Mouse (Mus musculus): ENCODE measurements at regions not wholly inside any gene's neighbourhood (a gene's known extent, or its start where the extent isn't known, plus 50 kb on each side); places are given as distances from the start of the nearest gene placed in this dataset.

DNA sequence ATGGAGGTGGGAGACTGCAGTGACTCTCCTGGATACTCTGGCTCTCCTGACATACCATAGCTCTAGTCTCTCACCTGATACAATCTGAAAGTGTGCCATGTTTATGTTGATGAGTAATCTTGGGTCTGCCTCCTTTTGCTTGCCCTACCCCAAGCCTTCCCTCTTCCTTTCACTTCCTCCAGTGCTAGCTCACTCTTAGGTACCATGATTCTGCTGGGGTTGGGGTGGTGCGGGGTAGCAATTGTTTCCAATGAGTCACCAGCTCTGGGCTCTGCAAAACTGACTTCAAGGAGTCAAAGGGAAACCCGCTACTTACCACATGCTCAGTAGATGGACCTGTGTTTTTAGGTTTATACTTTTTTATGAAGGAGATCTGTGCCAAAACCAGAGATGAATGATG is 89.3 kb upstream of the Cdkn3 start:
- H3K36me3 ChIP-seq (ENCODE audit: control insufficient read depth, insufficient read depth, low read length): no peaks in the 10 kb centered on the region
- H3K4me2 ChIP-seq (replicated peaks; ENCODE audit: low read depth, low read length): no peak overlapping the region
- no peak overlapping the region for H3K27ac ChIP-seq (ENCODE audit: low read length)
- no peak overlapping the region for H3K4me3 ChIP-seq (ENCODE audit: low read depth, low read length)
- no peaks in the 10 kb centered on the region for H3K4me1 ChIP-seq (ENCODE audit: control insufficient read depth, insufficient read depth, low read length)
- no peak for ATAC-seq (ENCODE audit: insufficient number of reproducible peaks, insufficient read depth, low FRiP score, low read depth)
- H3K9me3 ChIP-seq (ENCODE audit: control insufficient read depth, low read depth, low read length): peaks cover 6% of the 10 kb centered on the region; the same call in 1 of the 2 replicates
- no peaks in the 10 kb centered on the region for H3K27me3 ChIP-seq (ENCODE audit: control insufficient read depth, insufficient read depth, low read length)
- WGBS: 93% methylated on average over 2 of the region's 2 CpGs
- no peak overlapping the region for H3K9ac ChIP-seq (replicated peaks; ENCODE audit: low read depth, low read length)

DNA sequence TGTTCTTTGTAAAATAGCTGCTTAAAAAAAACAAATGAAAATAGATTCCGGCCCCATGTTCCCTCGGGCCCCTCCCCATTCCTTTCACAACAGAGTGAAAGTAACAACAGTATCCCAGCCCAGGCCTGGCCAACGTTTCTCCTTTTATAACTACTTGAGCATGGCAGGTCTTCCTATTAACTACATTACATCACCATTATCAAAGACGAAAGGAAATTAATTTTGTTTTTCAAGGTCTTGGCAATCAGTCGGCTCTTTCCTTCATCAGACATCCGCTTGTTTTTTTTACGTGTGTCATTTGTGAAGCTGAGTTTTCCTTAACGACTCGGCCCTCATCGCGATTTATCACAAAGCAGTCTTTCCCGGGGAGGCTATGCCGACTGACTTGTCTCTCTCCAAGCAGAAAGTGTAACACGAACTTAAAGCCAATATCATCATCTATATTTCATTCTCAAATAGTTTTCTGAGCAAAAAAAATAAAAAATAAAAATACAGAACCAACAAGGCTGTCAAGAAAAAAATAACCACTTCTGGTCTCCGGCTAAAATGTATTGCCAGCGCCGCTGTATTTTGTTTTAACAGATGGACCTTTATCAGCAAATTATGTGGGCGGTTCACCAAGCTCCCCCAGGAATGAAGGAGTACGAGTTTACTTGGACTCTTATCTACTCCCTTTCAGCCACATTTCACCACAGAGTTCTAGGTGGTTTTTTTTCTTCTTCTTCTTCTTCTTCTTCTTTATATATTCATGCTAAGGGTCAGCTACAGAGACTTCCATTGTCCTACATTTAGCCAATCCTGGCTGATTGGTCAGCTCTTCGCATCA is 89.9 kb upstream of the Cdkn3 start:
- H3K27ac ChIP-seq (ENCODE audit: low read length): no peak overlapping the region
- no peaks in the 10 kb centered on the region for H3K27me3 ChIP-seq (ENCODE audit: control insufficient read depth, insufficient read depth, low read length)
- 67% methylated on average over 20 of the region's 20 CpGs for WGBS
- H3K9ac ChIP-seq (replicated peaks; ENCODE audit: low read depth, low read length): no peak overlapping the region
- H3K4me2 ChIP-seq (replicated peaks; ENCODE audit: low read depth, low read length): no peak overlapping the region
- H3K9me3 ChIP-seq (ENCODE audit: control insufficient read depth, low read depth, low read length): peaks cover 6% of the 10 kb centered on the region; the same call in 1 of the 2 replicates
- ATAC-seq (ENCODE audit: insufficient number of reproducible peaks, insufficient read depth, low FRiP score, low read depth): no peak
- H3K4me1 ChIP-seq (ENCODE audit: control insufficient read depth, insufficient read depth, low read length): no peaks in the 10 kb centered on the region
- no peak overlapping the region for H3K4me3 ChIP-seq (ENCODE audit: low read depth, low read length)
- H3K36me3 ChIP-seq (ENCODE audit: control insufficient read depth, insufficient read depth, low read length): no peaks in the 10 kb centered on the region

DNA sequence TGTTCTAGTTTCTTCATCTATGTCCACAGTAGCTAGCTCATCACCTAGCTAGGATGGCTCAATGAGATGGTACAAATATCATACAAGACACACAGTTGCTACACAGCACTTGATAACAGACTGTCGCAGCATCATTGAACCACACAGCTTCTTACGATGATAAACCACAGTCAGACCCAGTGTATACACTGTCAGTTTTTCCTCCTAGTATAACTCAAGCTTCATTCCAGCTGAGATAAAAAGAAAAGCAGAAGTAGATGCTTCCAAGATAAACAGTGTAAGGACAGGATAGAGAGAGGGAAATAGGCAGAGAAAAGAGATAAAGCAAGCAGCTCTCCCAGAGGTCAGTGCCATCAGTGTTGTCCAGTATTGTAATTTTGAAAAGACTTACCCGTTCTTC is 92.1 kb upstream of the Cdkn3 start:
- Histone ChIP-seq H3K36me3 (ENCODE audit: control insufficient read depth, insufficient read depth, low read length) (no peaks in the 10 kb centered on the region), H3K27me3 (ENCODE audit: control insufficient read depth, insufficient read depth, low read length) (no peaks in the 10 kb centered on the region), H3K4me3 (ENCODE audit: low read depth, low read length) (no peak overlapping the region), H3K27ac (ENCODE audit: low read length) (no peak overlapping the region), H3K9ac (replicated peaks; ENCODE audit: low read depth, low read length) (no peak overlapping the region), H3K4me2 (replicated peaks; ENCODE audit: low read depth, low read length) (no peak overlapping the region), H3K9me3 (ENCODE audit: control insufficient read depth, low read depth, low read length) (peaks cover 6% of the 10 kb centered on the region; the same call in 1 of the 2 replicates), H3K4me1 (ENCODE audit: control insufficient read depth, insufficient read depth, low read length) (no peaks in the 10 kb centered on the region)
- ATAC-seq (ENCODE audit: insufficient number of reproducible peaks, insufficient read depth, low FRiP score, low read depth): no peak
- 90% methylated on average over 3 of the region's 3 CpGs for WGBS

DNA sequence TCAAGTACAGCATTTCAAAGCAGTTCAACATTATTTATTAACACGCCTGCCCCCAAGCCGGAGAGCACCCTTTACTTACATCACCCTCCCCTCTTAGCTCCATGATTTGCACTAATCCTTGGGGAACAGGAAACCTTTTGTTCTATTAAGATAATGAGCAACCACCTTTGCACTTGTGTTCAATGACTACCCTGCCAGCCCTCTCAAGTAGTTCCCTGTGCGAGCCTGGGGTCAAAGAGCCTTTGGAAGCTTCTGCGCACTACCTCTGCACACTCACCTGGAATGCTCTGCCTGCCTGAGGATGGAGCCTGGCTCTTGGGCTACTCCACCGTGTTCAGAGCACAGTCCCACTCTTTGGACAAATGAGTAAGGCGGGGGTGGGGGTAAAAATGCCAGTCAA is 96.0 kb upstream of the Cdkn3 start:
- ATAC-seq (ENCODE audit: insufficient number of reproducible peaks, insufficient read depth, low FRiP score, low read depth): no peak
- Histone ChIP-seq H3K27ac (ENCODE audit: low read length) (no peak overlapping the region), H3K9me3 (ENCODE audit: control insufficient read depth, low read depth, low read length) (no peaks in the 10 kb centered on the region; the same call in 1 of the 2 replicates), H3K4me2 (replicated peaks; ENCODE audit: low read depth, low read length) (no peak overlapping the region), H3K4me3 (ENCODE audit: low read depth, low read length) (no peak overlapping the region), H3K36me3 (ENCODE audit: control insufficient read depth, insufficient read depth, low read length) (no peaks in the 10 kb centered on the region), H3K27me3 (ENCODE audit: control insufficient read depth, insufficient read depth, low read length) (no peaks in the 10 kb centered on the region), H3K9ac (replicated peaks; ENCODE audit: low read depth, low read length) (no peak overlapping the region), H3K4me1 (ENCODE audit: control insufficient read depth, insufficient read depth, low read length) (peaks cover 16% of the 10 kb centered on the region)
- 70% methylated on average over 6 of the region's 6 CpGs for WGBS

DNA sequence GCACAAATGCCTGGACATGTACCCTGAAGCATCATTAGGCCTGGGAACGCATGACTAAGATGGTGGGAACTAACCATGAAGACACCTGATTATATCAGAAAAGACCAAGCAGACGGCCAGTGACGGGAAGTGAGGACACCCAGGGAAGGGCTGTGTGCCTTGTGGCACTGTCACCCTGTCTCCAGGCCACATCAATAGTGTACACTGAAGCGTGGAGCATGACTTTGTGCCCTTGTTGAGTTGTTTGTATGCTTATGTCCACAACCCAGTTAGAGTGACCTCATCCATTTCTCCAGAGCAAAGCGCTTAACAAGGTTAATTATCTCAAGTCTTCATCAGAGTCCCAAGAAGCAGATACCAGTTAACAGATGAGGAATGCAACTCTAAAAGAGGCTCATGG is 96.8 kb upstream of the Cdkn3 start:
- Histone ChIP-seq H3K27me3 (ENCODE audit: control insufficient read depth, insufficient read depth, low read length) (no peaks in the 10 kb centered on the region), H3K9me3 (ENCODE audit: control insufficient read depth, low read depth, low read length) (no peaks in the 10 kb centered on the region), H3K9ac (replicated peaks; ENCODE audit: low read depth, low read length) (no peak overlapping the region), H3K27ac (ENCODE audit: low read length) (no peak overlapping the region), H3K4me2 (replicated peaks; ENCODE audit: low read depth, low read length) (no peak overlapping the region), H3K4me3 (ENCODE audit: low read depth, low read length) (no peak overlapping the region), H3K4me1 (ENCODE audit: control insufficient read depth, insufficient read depth, low read length) (peaks cover 16% of the 10 kb centered on the region), H3K36me3 (ENCODE audit: control insufficient read depth, insufficient read depth, low read length) (no peaks in the 10 kb centered on the region)
- 80% methylated on average over 5 of the region's 5 CpGs for WGBS
- no peak for ATAC-seq (ENCODE audit: insufficient number of reproducible peaks, insufficient read depth, low FRiP score, low read depth)

DNA sequence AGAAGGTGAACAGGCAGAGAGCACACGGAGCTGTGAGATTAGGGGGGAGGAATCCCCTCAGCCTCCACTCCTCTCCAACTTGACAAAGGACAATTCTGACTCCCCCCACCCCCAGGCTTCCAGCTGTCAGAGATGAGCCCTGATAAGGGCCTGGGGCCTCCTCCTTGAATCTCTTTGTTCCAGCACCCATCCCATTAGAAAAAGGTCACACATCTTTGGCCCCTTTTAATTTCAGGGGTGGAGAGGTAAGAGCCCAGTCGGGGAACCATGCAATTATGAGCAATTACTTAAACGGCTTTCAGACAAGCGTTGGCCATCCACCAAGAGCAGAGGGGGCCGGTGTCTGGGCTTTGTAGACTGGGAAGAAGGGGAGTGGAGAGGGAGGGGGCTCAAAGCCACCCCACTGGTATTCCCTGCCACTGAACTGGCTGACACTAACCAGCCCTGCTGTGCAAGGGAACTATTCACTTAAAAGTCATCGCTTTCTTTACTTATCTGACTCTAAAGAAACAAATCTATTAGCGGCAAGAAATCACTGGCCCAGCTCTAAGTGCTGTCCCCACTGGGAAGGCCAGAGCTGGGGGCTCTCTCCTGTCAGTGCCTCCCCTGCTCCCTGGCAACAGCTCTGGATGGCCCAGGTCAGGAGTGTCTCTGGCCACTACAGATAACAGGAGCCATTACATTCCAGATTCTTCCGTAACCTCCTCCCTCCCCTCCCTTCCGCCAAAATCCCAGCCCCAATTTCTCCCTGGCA is 98.4 kb upstream of the Cdkn3 start:
- 10% methylated on average over 9 of the region's 9 CpGs for WGBS
- Histone ChIP-seq H3K4me2 (replicated peaks; ENCODE audit: low read depth, low read length) (no peak overlapping the region), H3K9ac (replicated peaks; ENCODE audit: low read depth, low read length) (no peak overlapping the region), H3K4me1 (ENCODE audit: control insufficient read depth, insufficient read depth, low read length) (peaks cover 16% of the 10 kb centered on the region), H3K4me3 (ENCODE audit: low read depth, low read length) (no peak overlapping the region), H3K36me3 (ENCODE audit: control insufficient read depth, insufficient read depth, low read length) (no peaks in the 10 kb centered on the region), H3K27me3 (ENCODE audit: control insufficient read depth, insufficient read depth, low read length) (no peaks in the 10 kb centered on the region), H3K9me3 (ENCODE audit: control insufficient read depth, low read depth, low read length) (no peaks in the 10 kb centered on the region), H3K27ac (ENCODE audit: low read length) (no peak overlapping the region)
- peak; percentile 53; the same call in 1 of the 2 replicates for ATAC-seq (ENCODE audit: insufficient number of reproducible peaks, insufficient read depth, low FRiP score, low read depth)

DNA sequence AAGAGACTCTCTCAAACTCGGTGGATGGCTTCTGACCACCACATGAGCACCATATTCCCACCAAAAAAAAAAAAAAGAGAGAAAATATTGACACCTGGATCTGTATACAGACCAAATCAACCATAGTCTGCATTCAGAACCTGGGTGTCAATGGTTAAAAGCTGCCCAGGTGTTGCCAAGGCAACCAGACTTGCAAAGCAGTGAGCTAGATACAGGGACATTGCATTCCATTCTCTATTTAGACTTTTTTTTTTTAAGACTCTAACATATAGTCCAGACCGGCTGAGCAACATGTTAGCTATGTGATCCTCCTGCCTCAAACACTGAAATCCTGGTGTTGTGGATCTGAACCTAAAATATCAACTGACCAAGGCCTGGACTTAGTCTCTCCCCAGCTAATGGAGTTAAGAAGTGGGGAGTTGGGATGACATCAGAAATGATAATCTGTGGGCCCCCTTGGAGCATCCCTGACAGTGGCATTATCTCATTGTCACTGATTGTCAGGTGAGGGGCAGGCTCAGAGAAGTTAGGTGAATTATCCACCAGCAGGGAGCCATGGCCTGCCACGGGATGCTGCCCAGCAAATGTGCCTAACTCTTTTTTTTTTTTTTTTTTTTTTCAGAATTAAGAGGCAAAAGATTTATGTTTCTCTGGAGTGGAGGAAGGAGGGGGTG is 99.1 kb upstream of the Cdkn3 start:
- WGBS: 32% methylated on average over 3 of the region's 3 CpGs
- Histone ChIP-seq H3K36me3 (ENCODE audit: control insufficient read depth, insufficient read depth, low read length) (no peaks in the 10 kb centered on the region), H3K9ac (replicated peaks; ENCODE audit: low read depth, low read length) (no peak overlapping the region), H3K4me1 (ENCODE audit: control insufficient read depth, insufficient read depth, low read length) (peaks cover 16% of the 10 kb centered on the region), H3K27me3 (ENCODE audit: control insufficient read depth, insufficient read depth, low read length) (no peaks in the 10 kb centered on the region), H3K9me3 (ENCODE audit: control insufficient read depth, low read depth, low read length) (no peaks in the 10 kb centered on the region), H3K4me3 (ENCODE audit: low read depth, low read length) (no peak overlapping the region), H3K27ac (ENCODE audit: low read length) (no peak overlapping the region), H3K4me2 (replicated peaks; ENCODE audit: low read depth, low read length) (no peak overlapping the region)
- 0 out of 2 replicates have a peak, but pooled peaks have one; percentile 6 for ATAC-seq (ENCODE audit: insufficient number of reproducible peaks, insufficient read depth, low FRiP score, low read depth)

DNA sequence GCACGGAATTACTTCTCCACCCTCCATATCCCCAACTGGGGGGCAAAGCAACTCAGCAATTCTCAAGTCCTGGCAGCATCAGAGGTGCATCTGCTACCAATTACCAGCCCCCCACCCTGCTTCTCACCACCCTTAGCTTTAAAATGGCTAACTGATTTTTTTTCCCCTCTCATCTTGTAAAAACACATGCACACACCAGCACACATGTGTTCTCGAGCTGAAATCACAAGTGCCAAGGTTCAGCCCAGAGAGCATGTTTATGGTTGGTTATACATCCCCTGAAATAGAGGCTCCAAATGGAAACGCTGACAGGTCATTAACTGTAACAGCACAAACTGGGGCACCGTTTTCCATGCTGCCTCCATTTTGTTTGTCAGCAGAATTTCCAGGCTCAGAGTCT is 101.0 kb upstream of the Cdkn3 start:
- 59% methylated on average over 4 of the region's 4 CpGs for WGBS
- H3K4me1 ChIP-seq (ENCODE audit: control insufficient read depth, insufficient read depth, low read length): peaks cover 16% of the 10 kb centered on the region

More for the DNA sequence above, 101.0 kb upstream of the Cdkn3 start:
- Histone ChIP-seq H3K4me3 (ENCODE audit: low read depth, low read length) (no peak overlapping the region), H3K9ac (replicated peaks; ENCODE audit: low read depth, low read length) (no peak overlapping the region), H3K4me2 (replicated peaks; ENCODE audit: low read depth, low read length) (no peak overlapping the region), H3K36me3 (ENCODE audit: control insufficient read depth, insufficient read depth, low read length) (no peaks in the 10 kb centered on the region), H3K27me3 (ENCODE audit: control insufficient read depth, insufficient read depth, low read length) (no peaks in the 10 kb centered on the region), H3K9me3 (ENCODE audit: control insufficient read depth, low read depth, low read length) (no peaks in the 10 kb centered on the region), H3K27ac (ENCODE audit: low read length) (no peak overlapping the region)
- no peak for ATAC-seq (ENCODE audit: insufficient number of reproducible peaks, insufficient read depth, low FRiP score, low read depth)
